ENCODE assay signal across 8 mouse cellular contexts in the genomic region with DNA sequence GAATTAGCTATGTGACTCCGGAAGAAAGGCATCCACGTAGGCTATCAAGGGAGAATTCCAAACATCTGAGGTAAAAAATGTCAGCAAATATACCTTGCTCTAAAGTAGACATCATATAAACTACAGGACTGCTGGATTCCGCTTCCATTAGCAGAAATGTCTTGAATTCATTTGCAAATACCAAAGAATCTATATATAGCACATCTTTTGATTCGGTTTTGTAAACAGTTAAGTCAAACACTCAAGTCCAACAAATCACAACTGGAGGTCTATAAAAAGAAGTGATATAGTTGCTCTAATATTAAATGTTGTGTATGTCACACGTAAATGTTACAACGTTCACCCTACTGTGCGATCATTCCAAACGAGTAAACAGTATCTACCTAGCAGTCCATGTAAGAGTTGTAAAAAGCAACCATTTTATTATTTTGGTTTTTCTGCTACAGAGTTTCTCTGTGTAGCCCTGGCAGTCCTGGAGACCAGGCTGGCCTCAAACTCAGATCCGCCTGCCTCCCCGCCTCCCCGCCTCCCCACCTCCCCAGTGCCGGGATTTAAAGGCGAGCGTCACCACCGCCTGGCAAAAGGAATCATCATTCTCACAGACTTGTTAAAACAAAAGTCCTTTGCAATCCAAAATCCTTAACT. TPM values are rescaled to one million over a fixed set of nuclear protein-coding genes. Genes with fewer than 3 reads are reported as not detected.
DNase-seq lines count a peak whose midpoint lies in the region; ATAC-seq and TF ChIP-seq lines count a peak whose summit lies in the region.

No protein-coding gene starts in this region.

- peaks cover 19% of the 10 kb centered on the region; the same call in 1 of the 2 replicates for H3K4me1 ChIP-seq in heart, embryonic 11.5 days (ENCODE audit: control insufficient read depth, insufficient read depth, low read length)
- H3K4me1 ChIP-seq in forebrain, embryonic 13.5 days = peaks cover 60% of the 10 kb centered on the region
- H3K4me1 ChIP-seq in liver, embryonic 15.5 days (replicated peaks) = peaks cover 67% of the 10 kb centered on the region

- peak overlapping the region; percentile 66 for H3ac ChIP-seq in C2C12 (ENCODE audit: control insufficient read depth, insufficient read length, low read depth)

- no peaks in the 10 kb centered on the region for H3K27me3 ChIP-seq in heart, embryonic 11.5 days (ENCODE audit: control insufficient read depth, insufficient read depth, low read length)
- H3K27me3 ChIP-seq in C2C12 (ENCODE audit: control insufficient read depth, insufficient read depth, insufficient read length) = no peaks in the 10 kb centered on the region
- no peaks in the 10 kb centered on the region for H3K27me3 ChIP-seq in forebrain, embryonic 13.5 days
- no peaks in the 10 kb centered on the region for H3K27me3 ChIP-seq in liver, embryonic 15.5 days

- peaks cover 58% of the 10 kb centered on the region for H3K79me3 ChIP-seq in C2C12 (ENCODE audit: low read depth)

- WGBS in heart, embryonic 11.5 days (ENCODE audit: insufficient replicate concordance) = 8% methylated on average over 15 of the region's 15 CpGs
- 18% methylated on average over 15 of the region's 15 CpGs for WGBS in forebrain, embryonic 13.5 days
- 8% methylated on average over 15 of the region's 15 CpGs for WGBS in liver, embryonic 15.5 days (ENCODE audit: insufficient replicate concordance)

- H3K36me3 ChIP-seq in heart, embryonic 11.5 days (ENCODE audit: control insufficient read depth, insufficient read depth, low read length) = peaks cover 5% of the 10 kb centered on the region; the same call in 1 of the 2 replicates
- peaks cover 28% of the 10 kb centered on the region for H3K36me3 ChIP-seq in C2C12 (ENCODE audit: control insufficient read depth, insufficient read depth)
- peaks cover 27% of the 10 kb centered on the region for H3K36me3 ChIP-seq in forebrain, embryonic 13.5 days (ENCODE audit: poor library complexity, severe bottlenecking)
- peaks cover 29% of the 10 kb centered on the region for H3K36me3 ChIP-seq in liver, embryonic 15.5 days (replicated peaks)

- H3K9ac ChIP-seq in heart, embryonic 11.5 days (ENCODE audit: low read depth, low read length) = peak overlapping the region; percentile 96
- H3K9ac ChIP-seq in forebrain, embryonic 13.5 days = peak overlapping the region; percentile 86
- H3K9ac ChIP-seq in liver, embryonic 15.5 days = peak overlapping the region; percentile 81

- peak overlapping the region; percentile 81 for H3K4me3 ChIP-seq in heart, embryonic 11.5 days (ENCODE audit: low read depth, low read length)
- H3K4me3 ChIP-seq in C2C12 (ENCODE audit: insufficient read depth, poor library complexity, severe bottlenecking) = peak overlapping the region; percentile 84
- peak overlapping the region; percentile 73 for H3K4me3 ChIP-seq in forebrain, embryonic 13.5 days
- H3K4me3 ChIP-seq in liver, embryonic 15.5 days (replicated peaks) = peak overlapping the region; percentile 95

- DNase-seq in heart, adult 11 months = no peak
- DNase-seq in urinary bladder, postnatal 10 days (ENCODE audit: low spot score) = no peak
- DNase-seq in thymus, postnatal 10 days (ENCODE audit: low spot score in 2 of 2) = no peak
- DNase-seq in spleen, postnatal 10 days (ENCODE audit: low spot score in 2 of 2) = no peak

- ATAC-seq in heart, embryonic 11.5 days (replicated peaks; ENCODE audit: insufficient number of reproducible peaks, low FRiP score, low TSS enrichment) = no peak
- peak; percentile 33 for ATAC-seq in forebrain, embryonic 13.5 days
- ATAC-seq in liver, embryonic 15.5 days (ENCODE audit: insufficient read depth) = peak; percentile 27

- TF ChIP-seq CTCF in C2C12 (IDR thresholded peaks at IDR 0.05; ENCODE audit: control insufficient read depth, insufficient read depth, insufficient read length) = no peak

- no peaks in the 10 kb centered on the region for H3K9me3 ChIP-seq in heart, embryonic 11.5 days (replicated peaks; ENCODE audit: control insufficient read depth, low read length)
- no peaks in the 10 kb centered on the region for H3K9me3 ChIP-seq in forebrain, embryonic 13.5 days (replicated peaks)
- H3K9me3 ChIP-seq in liver, embryonic 15.5 days (replicated peaks) = no peaks in the 10 kb centered on the region

- H3K79me2 ChIP-seq in C2C12 (ENCODE audit: control insufficient read depth, insufficient read depth) = peaks cover 77% of the 10 kb centered on the region

- peak overlapping the region; percentile 87 for H3K27ac ChIP-seq in heart, embryonic 11.5 days (ENCODE audit: low read depth, low read length)
- H3K27ac ChIP-seq in forebrain, embryonic 13.5 days = peak overlapping the region; percentile 88
- H3K27ac ChIP-seq in liver, embryonic 15.5 days (replicated peaks) = peak overlapping the region; percentile 95

- peak overlapping the region; percentile 63 for H3K4me2 ChIP-seq in heart, embryonic 11.5 days
- peak overlapping the region; percentile 64 for H3K4me2 ChIP-seq in forebrain, embryonic 13.5 days
- H3K4me2 ChIP-seq in liver, embryonic 15.5 days = peak overlapping the region; percentile 81

TF ChIP-seq in C2C12, 6 proteins besides CTCF, POLR2A, EP300 and RAD21:
- no peak for TF ChIP-seq MAX (IDR thresholded peaks at IDR 0.05)
- no peak for TF ChIP-seq USF1 (IDR thresholded peaks at IDR 0.05; ENCODE audit: low read depth)
- TF ChIP-seq FOSL1 (IDR thresholded peaks at IDR 0.05; ENCODE audit: insufficient read depth, low read length, poor library complexity, severe bottlenecking) = no peak
- TF ChIP-seq MYOG (IDR thresholded peaks at IDR 0.05; ENCODE audit: control insufficient read depth, extremely low read depth, insufficient read length) = no peak
- TF ChIP-seq CEBPB (IDR thresholded peaks at IDR 0.05; ENCODE audit: low read depth) = no peak
- TF ChIP-seq MYOD1 (IDR thresholded peaks at IDR 0.05; ENCODE audit: control insufficient read depth, insufficient read length, low read depth) = no peak

RNA-seq across cellular contexts. Expression of a gene that starts 0.6 kb away (rescaled TPM):
- polyA plus RNA-seq in heart, embryonic 11.5 days (2014; fragmentation: Nextera tagmentation; extraction: Ambion mirVana) = 221 and 230 TPM in 2 replicates
- 177 TPM for polyA plus RNA-seq in C2C12 (2012; fragmentation: generic; extraction: Trizol)
- polyA plus RNA-seq in forebrain, embryonic 13.5 days (2015; fragmentation: Nextera tagmentation; extraction: Ambion mirVana) = 235 and 281 TPM in 2 replicates
- polyA plus RNA-seq in liver, embryonic 15.5 days (2015; fragmentation: Nextera tagmentation; extraction: Ambion mirVana) = 70.8 and 89.3 TPM in 2 replicates

RNA-seq across cellular contexts. Expression of a gene that starts 5.1 kb away (rescaled TPM):
- polyA plus RNA-seq in heart, embryonic 11.5 days (2014; fragmentation: Nextera tagmentation; extraction: Ambion mirVana) = 23.4 and 24.1 TPM in 2 replicates
- polyA plus RNA-seq in C2C12 (2012; fragmentation: generic; extraction: Trizol) = 74.0 TPM
- polyA plus RNA-seq in forebrain, embryonic 13.5 days (2015; fragmentation: Nextera tagmentation; extraction: Ambion mirVana) = 40.8 and 44.2 TPM in 2 replicates
- polyA plus RNA-seq in liver, embryonic 15.5 days (2015; fragmentation: Nextera tagmentation; extraction: Ambion mirVana) = 5.0 and 5.8 TPM in 2 replicates

RNA-seq across cellular contexts. Expression of a gene that starts 7.5 kb away (rescaled TPM):
- polyA plus RNA-seq in heart, embryonic 11.5 days (2014; fragmentation: Nextera tagmentation; extraction: Ambion mirVana) = 13.4 and 18.8 TPM in 2 replicates
- polyA plus RNA-seq in C2C12 (2012; fragmentation: generic; extraction: Trizol) = 6.3 TPM
- polyA plus RNA-seq in forebrain, embryonic 13.5 days (2015; fragmentation: Nextera tagmentation; extraction: Ambion mirVana) = 18.9 and 19.9 TPM in 2 replicates
- 6.3 and 7.3 TPM in 2 replicates for polyA plus RNA-seq in liver, embryonic 15.5 days (2015; fragmentation: Nextera tagmentation; extraction: Ambion mirVana)

RNA-seq across cellular contexts. Expression of a gene that starts 28.1 kb away (rescaled TPM):
- polyA plus RNA-seq in heart, embryonic 11.5 days (2014; fragmentation: Nextera tagmentation; extraction: Ambion mirVana) = 78.1 and 84.6 TPM in 2 replicates
- 63.4 TPM for polyA plus RNA-seq in C2C12 (2012; fragmentation: generic; extraction: Trizol)
- polyA plus RNA-seq in forebrain, embryonic 13.5 days (2015; fragmentation: Nextera tagmentation; extraction: Ambion mirVana) = 75.9 and 84.7 TPM in 2 replicates
- 35.3 and 40.6 TPM in 2 replicates for polyA plus RNA-seq in liver, embryonic 15.5 days (2015; fragmentation: Nextera tagmentation; extraction: Ambion mirVana)

RNA-seq across cellular contexts. Expression of a gene that starts 32.1 kb away (rescaled TPM):
- 18.7 and 19.1 TPM in 2 replicates for polyA plus RNA-seq in heart, embryonic 11.5 days (2014; fragmentation: Nextera tagmentation; extraction: Ambion mirVana)
- 13.5 TPM for polyA plus RNA-seq in C2C12 (2012; fragmentation: generic; extraction: Trizol)
- polyA plus RNA-seq in forebrain, embryonic 13.5 days (2015; fragmentation: Nextera tagmentation; extraction: Ambion mirVana) = 14.0 and 18.3 TPM in 2 replicates
- polyA plus RNA-seq in liver, embryonic 15.5 days (2015; fragmentation: Nextera tagmentation; extraction: Ambion mirVana) = 16.3 and 17.5 TPM in 2 replicates
